Mouse (Mus musculus): ENCODE measurements around the gene Pigw.

DNA sequence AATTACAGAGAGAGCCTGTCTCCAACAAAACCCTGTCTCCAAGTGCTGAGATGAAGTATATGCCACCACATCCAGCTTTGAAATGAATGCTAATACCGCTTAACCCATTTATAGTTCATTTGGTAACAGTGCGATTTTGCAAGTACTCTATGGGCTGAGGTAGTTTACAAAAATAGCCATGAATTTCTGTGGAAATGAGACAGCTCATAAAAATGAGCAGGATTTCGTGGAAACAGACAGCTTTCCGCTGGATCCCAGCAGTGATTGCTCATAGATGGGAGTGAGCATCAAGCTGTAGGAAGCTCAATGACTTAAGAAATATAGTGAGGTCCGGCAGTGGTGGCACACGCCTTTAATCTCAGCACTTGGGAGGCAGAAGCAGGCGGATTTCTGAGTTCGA, 40.9 kb upstream of the Pigw start:
- TF ChIP-seq CTCF (IDR thresholded peaks at IDR 0.05; ENCODE audit: low read depth) (no peak), EP300 (IDR thresholded peaks at IDR 0.05; ENCODE audit: low read depth) (no peak)

Data from liver, embryonic 14.5 days (tissue).